Mouse (Mus musculus): ENCODE results near the gene Gm572. TPM values are rescaled to one million over a fixed set of nuclear protein-coding genes. Genes with fewer than 3 reads are reported as not detected.

Gm572 gene
- total and polyA plus RNA-seq, 2 experiments from 2014 or later = 0.70 to 1.0 TPM

DNA sequence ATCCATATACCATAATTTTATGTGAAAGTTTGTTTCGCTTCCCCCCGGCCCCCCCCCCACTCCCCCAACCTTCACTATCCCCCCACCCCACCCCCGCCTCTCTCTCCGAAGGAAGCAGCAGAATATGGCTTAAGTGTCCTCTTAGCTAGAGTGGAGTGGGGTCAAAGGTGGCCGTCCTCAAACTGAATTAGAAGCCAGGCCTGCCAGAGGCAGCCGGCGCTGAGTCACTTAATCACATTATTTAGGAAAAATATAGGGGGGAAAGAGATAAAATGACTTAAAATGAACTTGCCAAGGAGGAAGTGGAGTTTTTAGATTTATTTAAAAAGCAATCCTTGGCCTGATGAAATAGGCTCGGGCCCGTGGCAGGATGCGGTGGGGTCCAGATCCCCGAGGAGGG is 65.7 kb downstream of the Gm572 start:
- no peak for DNase-seq (ENCODE audit: low spot score)
- H3K27me3 ChIP-seq (ENCODE audit: control insufficient read depth, insufficient read depth, low read length) = 0 out of 2 replicates have a peak, but pooled peaks cover 5% of the 10 kb centered on the region
- H3K27ac ChIP-seq (ENCODE audit: low read depth) = no peak overlapping the region

DNA sequence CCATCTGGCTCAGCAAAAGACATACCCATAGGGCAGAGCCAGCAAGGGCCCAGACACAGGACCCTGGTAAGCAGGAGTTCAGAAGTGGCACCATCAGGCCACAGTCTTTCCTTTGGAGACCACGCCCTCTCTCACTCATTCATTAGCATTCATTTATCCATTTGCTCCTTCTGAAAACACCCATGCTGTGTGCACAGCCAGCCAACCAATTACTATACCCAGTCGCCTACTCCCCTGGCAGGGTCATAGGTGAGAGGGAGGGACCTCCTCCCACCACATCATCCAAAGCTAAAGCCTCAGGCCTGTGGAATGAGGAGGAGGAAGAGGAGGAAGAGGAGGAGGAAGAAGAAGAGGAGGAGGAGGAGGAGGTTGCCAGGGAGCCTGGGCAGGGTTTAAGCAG is 67.3 kb downstream of the Gm572 start:
- Histone ChIP-seq H3K36me3 (replicated peaks; ENCODE audit: control insufficient read depth, insufficient read depth, low read length) (no peaks in the 10 kb centered on the region), H3K4me1 (ENCODE audit: control insufficient read depth, insufficient read depth) (no peaks in the 10 kb centered on the region), H3K9me3 (replicated peaks; ENCODE audit: control insufficient read depth, low read length) (no peaks in the 10 kb centered on the region), H3K27me3 (ENCODE audit: control insufficient read depth, insufficient read depth, low read length) (no peaks in the 10 kb centered on the region), H3K9ac (replicated peaks; ENCODE audit: low read depth, low read length) (no peak overlapping the region), H3K4me3 (ENCODE audit: low read depth, low read length) (no peak overlapping the region), H3K4me2 (ENCODE audit: low read depth, low read length) (no peak overlapping the region), H3K27ac (ENCODE audit: low read depth) (no peak overlapping the region)
- WGBS = 78% methylated on average over 2 of the region's 2 CpGs
- DNase-seq (ENCODE audit: low spot score) (no peak), ATAC-seq (ENCODE audit: insufficient read depth, low read depth) (no peak)
- TF ChIP-seq EP300 (IDR thresholded peaks at IDR 0.05; ENCODE audit: low read depth) (no peak), CTCF (IDR thresholded peaks at IDR 0.05; ENCODE audit: low read depth) (no peak)

More for the DNA sequence above, 65.7 kb downstream of the Gm572 start:
- TF ChIP-seq EP300 (IDR thresholded peaks at IDR 0.05; ENCODE audit: low read depth) (no peak), CTCF (IDR thresholded peaks at IDR 0.05; ENCODE audit: low read depth) (no peak)
- H3K4me1 ChIP-seq (ENCODE audit: control insufficient read depth, insufficient read depth) = no peaks in the 10 kb centered on the region
- 54% methylated on average over 11 of the region's 11 CpGs for WGBS
- no peak overlapping the region for H3K4me3 ChIP-seq (ENCODE audit: low read depth, low read length)
- no peak overlapping the region for H3K9ac ChIP-seq (replicated peaks; ENCODE audit: low read depth, low read length)
- H3K4me2 ChIP-seq (ENCODE audit: low read depth, low read length) = no peak overlapping the region
- no peak for ATAC-seq (ENCODE audit: insufficient read depth, low read depth)
- H3K36me3 ChIP-seq (replicated peaks; ENCODE audit: control insufficient read depth, insufficient read depth, low read length) = no peaks in the 10 kb centered on the region
- H3K9me3 ChIP-seq (replicated peaks; ENCODE audit: control insufficient read depth, low read length) = no peaks in the 10 kb centered on the region

DNA sequence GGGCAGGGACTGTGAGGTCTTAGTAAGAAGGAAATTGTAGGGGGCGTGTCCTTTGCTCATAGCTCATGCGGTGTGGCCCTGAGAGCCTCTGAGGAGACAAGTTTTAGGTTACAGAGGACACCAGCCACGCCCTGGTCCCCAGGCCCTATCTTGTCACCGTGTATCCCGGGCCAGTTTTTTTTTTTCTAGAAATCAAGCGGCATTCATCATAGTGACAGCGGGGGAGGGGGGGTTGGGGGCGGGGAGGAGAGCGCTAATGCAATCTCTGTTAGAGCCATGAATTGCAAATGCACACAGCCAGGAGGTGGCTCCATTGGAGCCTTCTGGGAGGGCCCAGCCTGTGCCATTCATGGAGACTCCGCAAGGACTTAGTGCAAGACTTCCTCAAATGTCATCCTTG is 68.2 kb downstream of the Gm572 start:
- H3K4me3 ChIP-seq (ENCODE audit: low read depth, low read length) = no peak overlapping the region
- WGBS = 25% methylated on average over 10 of the region's 10 CpGs
- H3K4me2 ChIP-seq (ENCODE audit: low read depth, low read length) = no peak overlapping the region
- no peak for DNase-seq (ENCODE audit: low spot score)
- no peak for ATAC-seq (ENCODE audit: insufficient read depth, low read depth)
- no peak overlapping the region for H3K27ac ChIP-seq (ENCODE audit: low read depth)
- H3K27me3 ChIP-seq (ENCODE audit: control insufficient read depth, insufficient read depth, low read length) = no peaks in the 10 kb centered on the region
- H3K4me1 ChIP-seq (ENCODE audit: control insufficient read depth, insufficient read depth) = no peaks in the 10 kb centered on the region
- H3K36me3 ChIP-seq (replicated peaks; ENCODE audit: control insufficient read depth, insufficient read depth, low read length) = no peaks in the 10 kb centered on the region
- H3K9me3 ChIP-seq (replicated peaks; ENCODE audit: control insufficient read depth, low read length) = no peaks in the 10 kb centered on the region
- TF ChIP-seq CTCF (IDR thresholded peaks at IDR 0.05; ENCODE audit: low read depth) (no peak), EP300 (IDR thresholded peaks at IDR 0.05; ENCODE audit: low read depth) (no peak)
- H3K9ac ChIP-seq (replicated peaks; ENCODE audit: low read depth, low read length) = no peak overlapping the region

DNA sequence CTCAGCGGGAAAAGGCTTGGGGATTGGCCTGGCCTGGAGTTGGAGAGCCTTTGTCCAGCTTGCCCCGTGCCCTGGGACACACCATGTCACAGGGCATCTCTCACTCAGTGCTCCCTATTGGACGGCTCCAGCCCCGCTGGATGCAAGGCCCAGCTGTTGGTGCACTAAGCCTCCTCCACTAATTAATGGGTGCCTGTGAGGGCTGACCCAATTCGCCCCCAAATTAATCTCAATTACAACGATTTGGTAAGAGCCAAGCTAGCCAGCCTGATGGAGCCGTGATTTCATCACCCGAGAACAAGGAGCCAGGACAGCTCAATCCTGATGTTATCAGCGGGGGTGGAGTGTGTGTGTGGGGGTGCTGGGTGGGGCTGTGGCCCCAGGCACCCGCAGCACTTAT is 69.5 kb downstream of the Gm572 start:
- no peaks in the 10 kb centered on the region for H3K27me3 ChIP-seq (ENCODE audit: control insufficient read depth, insufficient read depth, low read length)
- DNase-seq (ENCODE audit: low spot score) = no peak
- no peaks in the 10 kb centered on the region for H3K9me3 ChIP-seq (replicated peaks; ENCODE audit: control insufficient read depth, low read length)
- H3K4me2 ChIP-seq (ENCODE audit: low read depth, low read length) = no peak overlapping the region
- no peaks in the 10 kb centered on the region for H3K36me3 ChIP-seq (replicated peaks; ENCODE audit: control insufficient read depth, insufficient read depth, low read length)
- no peaks in the 10 kb centered on the region for H3K4me1 ChIP-seq (ENCODE audit: control insufficient read depth, insufficient read depth)
- no peak overlapping the region for H3K27ac ChIP-seq (ENCODE audit: low read depth)
- H3K9ac ChIP-seq (replicated peaks; ENCODE audit: low read depth, low read length) = no peak overlapping the region
- H3K4me3 ChIP-seq (ENCODE audit: low read depth, low read length) = no peak overlapping the region
- WGBS = 51% methylated on average over 10 of the region's 10 CpGs
- no peak for ATAC-seq (ENCODE audit: insufficient read depth, low read depth)
- no peak for TF ChIP-seq CTCF (IDR thresholded peaks at IDR 0.05; ENCODE audit: low read depth)
- TF ChIP-seq EP300 (IDR thresholded peaks at IDR 0.05; ENCODE audit: low read depth) = no peak

DNA sequence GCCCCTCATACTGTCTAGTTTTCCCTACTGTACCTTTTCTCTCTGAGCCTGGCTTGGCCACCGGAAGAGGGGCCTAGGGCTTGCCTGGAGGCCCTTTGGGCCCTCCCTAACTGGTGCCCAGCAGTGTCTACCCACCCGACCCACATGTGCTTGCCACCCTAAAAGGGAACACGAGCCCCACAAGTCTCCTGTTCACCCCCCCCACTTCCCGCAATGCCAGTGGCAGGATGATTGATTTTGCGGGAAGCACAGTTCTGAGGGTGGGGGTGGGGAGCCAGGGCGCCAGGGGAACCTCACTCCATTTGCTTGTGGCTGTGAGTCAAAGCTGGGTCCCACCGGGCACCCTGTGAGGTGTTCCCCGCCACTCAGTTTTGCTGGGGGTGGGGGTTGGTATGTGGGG is 70.9 kb downstream of the Gm572 start:
- WGBS = 70% methylated on average over 8 of the region's 8 CpGs
- H3K4me2 ChIP-seq (ENCODE audit: low read depth, low read length) = no peak overlapping the region
- no peak for TF ChIP-seq EP300 (IDR thresholded peaks at IDR 0.05; ENCODE audit: low read depth)
- TF ChIP-seq CTCF (IDR thresholded peaks at IDR 0.05; ENCODE audit: low read depth) = no peak

DNA sequence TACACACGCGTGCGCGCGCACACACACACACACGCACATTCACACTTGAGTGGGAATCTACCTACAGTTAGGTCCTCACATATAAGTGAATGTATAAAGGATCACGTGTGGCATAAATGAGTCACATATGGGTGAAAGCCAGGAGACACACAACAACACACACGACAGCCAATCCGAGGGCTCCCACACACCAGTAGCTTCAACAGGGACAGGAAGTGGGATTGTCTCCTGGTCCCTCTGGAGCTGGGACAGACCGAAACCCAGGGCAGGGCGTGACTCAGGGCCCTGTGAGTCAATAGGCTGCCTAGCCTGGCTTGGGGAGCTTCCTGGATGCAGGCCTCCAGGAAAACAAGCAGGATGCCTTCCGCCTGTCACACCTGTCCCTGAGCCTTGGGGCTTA is 71.6 kb downstream of the Gm572 start:
- TF ChIP-seq EP300 (IDR thresholded peaks at IDR 0.05; ENCODE audit: low read depth) (no peak), CTCF (IDR thresholded peaks at IDR 0.05; ENCODE audit: low read depth) (no peak)
- Histone ChIP-seq H3K9me3 (replicated peaks; ENCODE audit: control insufficient read depth, low read length) (no peaks in the 10 kb centered on the region), H3K4me1 (ENCODE audit: control insufficient read depth, insufficient read depth) (no peaks in the 10 kb centered on the region), H3K4me2 (ENCODE audit: low read depth, low read length) (no peak overlapping the region), H3K36me3 (replicated peaks; ENCODE audit: control insufficient read depth, insufficient read depth, low read length) (no peaks in the 10 kb centered on the region), H3K9ac (replicated peaks; ENCODE audit: low read depth, low read length) (no peak overlapping the region), H3K4me3 (ENCODE audit: low read depth, low read length) (no peak overlapping the region), H3K27ac (ENCODE audit: low read depth) (no peak overlapping the region), H3K27me3 (ENCODE audit: control insufficient read depth, insufficient read depth, low read length) (0 out of 2 replicates have a peak, but pooled peaks cover 4% of the 10 kb centered on the region)
- ATAC-seq (ENCODE audit: insufficient read depth, low read depth) = peak; percentile 44; the same call in 1 of the 2 replicates
- DNase-seq (ENCODE audit: low spot score) = peak; percentile 21
- 74% methylated on average over 12 of the region's 12 CpGs for WGBS

More for the DNA sequence above, 70.9 kb downstream of the Gm572 start:
- no peaks in the 10 kb centered on the region for H3K27me3 ChIP-seq (ENCODE audit: control insufficient read depth, insufficient read depth, low read length)
- no peak overlapping the region for H3K27ac ChIP-seq (ENCODE audit: low read depth)
- no peaks in the 10 kb centered on the region for H3K4me1 ChIP-seq (ENCODE audit: control insufficient read depth, insufficient read depth)
- no peak overlapping the region for H3K9ac ChIP-seq (replicated peaks; ENCODE audit: low read depth, low read length)
- no peak for DNase-seq (ENCODE audit: low spot score)
- no peak for ATAC-seq (ENCODE audit: insufficient read depth, low read depth)
- H3K4me3 ChIP-seq (ENCODE audit: low read depth, low read length) = no peak overlapping the region
- no peaks in the 10 kb centered on the region for H3K36me3 ChIP-seq (replicated peaks; ENCODE audit: control insufficient read depth, insufficient read depth, low read length)
- no peaks in the 10 kb centered on the region for H3K9me3 ChIP-seq (replicated peaks; ENCODE audit: control insufficient read depth, low read length)

Measured in heart, postnatal 0 days (tissue).